Mouse (Mus musculus): ENCODE results near the gene Prune2.

GRCm38 (mm10) chr19:16961036-16961435 is 5.1 kb downstream of the Prune2 start:
- no peak for TF ChIP-seq CTCF (IDR thresholded peaks at IDR 0.05; ENCODE audit: extremely low read depth, insufficient read depth, low read length)
- TF ChIP-seq POLR2A (IDR thresholded peaks at IDR 0.05; ENCODE audit: extremely low read depth, insufficient read depth, low read length) = no peak
